Mouse (Mus musculus): ENCODE results near the gene 2010300C02Rik. TPM values are rescaled to one million over a fixed set of nuclear protein-coding genes. Genes with fewer than 3 reads are reported as not detected.

2010300C02Rik gene
- 14.0 and 14.2 TPM in 2 replicates for polyA plus RNA-seq (2015; fragmentation: Nextera tagmentation; extraction: Ambion mirVana)

DNA sequence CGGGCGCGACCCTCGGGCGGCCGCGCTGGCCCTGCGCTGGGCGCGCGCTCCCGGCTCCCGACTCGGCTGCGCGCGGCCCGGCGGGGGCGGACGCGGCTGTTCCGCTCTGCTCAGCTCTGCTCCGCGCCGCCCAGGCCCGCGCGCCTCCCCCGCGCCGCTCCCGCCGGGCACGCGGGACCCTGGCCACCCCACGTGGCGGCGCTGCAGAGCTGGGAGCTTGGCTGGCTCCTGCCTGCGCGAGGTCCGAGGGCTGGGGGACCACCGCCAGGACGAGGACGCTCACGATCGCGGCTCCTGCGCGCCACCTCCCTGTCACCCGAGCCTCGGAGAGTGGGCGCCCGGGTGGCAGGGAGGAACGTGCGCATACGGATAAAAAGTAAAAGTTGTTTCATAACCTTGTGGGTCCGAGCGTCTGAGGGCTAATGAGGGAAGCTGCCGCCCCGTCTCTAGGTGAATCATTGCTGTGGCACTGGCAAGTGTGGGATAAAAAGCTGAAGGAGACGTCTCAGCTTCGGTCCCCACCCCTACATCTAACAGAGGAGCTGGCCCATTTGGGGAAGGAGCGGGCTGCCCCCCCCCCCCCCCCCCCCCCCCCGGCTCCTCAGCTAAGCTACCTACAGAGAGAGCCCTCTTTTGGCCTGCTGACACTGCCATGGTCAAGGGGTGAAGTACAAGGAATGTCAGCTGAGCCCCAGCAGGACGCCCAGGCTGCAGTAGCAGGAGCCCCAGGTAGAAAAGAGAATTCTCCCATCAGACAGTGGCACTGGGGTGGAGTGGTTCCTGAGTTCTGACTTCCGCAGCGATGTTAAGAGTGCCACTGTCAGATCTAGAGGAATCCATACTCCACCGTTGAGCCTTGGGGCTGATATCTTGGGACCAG lies at the start of gene 2010300C02Rik:
2010300C02Rik (minus strand) TSS at position 325 of the 880 bp plus-strand sequence.
- WGBS, result under 1% methylated on average over 38 of the region's 69 CpGs
- peak; percentile 91 for ATAC-seq
- Histone ChIP-seq H3K27me3 (replicated peaks) (peaks cover 4% of the 10 kb centered on the region), H3K4me2 (replicated peaks) (peak within 1 kb of the TSS; percentile 98), H3K27ac (peak within 1 kb of the TSS; percentile 48; the same call in 1 of the 2 replicates), H3K36me3 (no peaks in the 10 kb centered on the region), H3K9me3 (no peaks in the 10 kb centered on the region), H3K9ac (peak within 1 kb of the TSS; percentile 60), H3K4me3 (replicated peaks) (peak within 1 kb of the TSS; percentile 61), H3K4me1 (replicated peaks) (peaks cover 4% of the 10 kb centered on the region; the same call in 1 of the 2 replicates)

DNA sequence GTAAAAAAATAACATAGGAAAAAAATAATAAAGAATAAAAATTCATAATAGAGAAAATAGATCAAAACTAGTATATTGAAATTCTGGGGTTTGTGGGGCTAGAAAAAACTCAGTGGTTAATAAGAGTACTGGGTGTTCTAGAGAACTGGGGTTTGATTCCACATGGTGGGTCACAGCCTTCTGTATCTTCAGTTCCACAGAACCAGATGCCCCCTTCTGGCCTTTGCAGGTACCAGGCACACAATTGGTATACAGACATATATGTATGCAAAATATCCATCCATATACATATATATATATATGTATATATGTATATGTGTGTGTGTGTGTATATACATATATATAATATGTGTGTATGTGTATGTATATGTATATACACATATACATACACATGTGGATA lies 39.5 kb upstream of the 2010300C02Rik start:
- no peaks in the 10 kb centered on the region for H3K4me1 ChIP-seq (replicated peaks)
- no peak overlapping the region for H3K4me3 ChIP-seq (replicated peaks)
- no peaks in the 10 kb centered on the region for H3K27me3 ChIP-seq (replicated peaks)
- H3K9ac ChIP-seq, result no peak overlapping the region
- H3K36me3 ChIP-seq, result no peaks in the 10 kb centered on the region
- ATAC-seq, result no peak
- no peak overlapping the region for H3K4me2 ChIP-seq (replicated peaks)
- H3K27ac ChIP-seq, result no peak overlapping the region
- H3K9me3 ChIP-seq, result no peaks in the 10 kb centered on the region

DNA sequence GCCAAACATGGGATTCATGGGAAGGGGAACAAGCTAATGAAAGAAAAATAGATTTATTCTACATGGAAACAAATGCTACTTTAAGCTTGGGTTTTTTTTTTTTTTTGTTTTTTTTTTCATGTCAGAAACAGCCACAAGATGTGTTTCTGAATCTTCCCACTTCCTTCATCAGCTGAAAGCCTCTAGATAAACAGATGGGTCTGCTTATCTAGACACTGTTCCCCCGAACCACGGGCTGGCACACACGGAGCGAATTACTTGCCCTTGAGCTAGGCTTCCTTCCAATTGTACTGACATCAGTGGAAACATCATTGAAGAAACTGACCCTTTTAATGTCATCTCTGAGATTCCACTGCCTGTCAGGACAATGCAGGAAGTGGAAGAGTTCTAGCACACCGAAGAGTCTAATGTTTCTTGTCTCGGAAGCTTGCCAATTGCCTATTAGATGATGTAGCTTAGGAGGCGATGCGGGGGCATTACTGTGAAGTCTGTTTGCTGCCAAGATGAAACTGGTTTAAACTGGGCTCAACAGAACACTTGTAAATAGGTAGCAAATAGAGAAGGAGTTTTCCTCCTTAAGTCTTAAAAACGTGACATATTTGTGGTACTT lies 24.9 kb upstream of the 2010300C02Rik start:
- 78% methylated on average over 9 of the region's 9 CpGs for WGBS
- no peak overlapping the region for H3K4me2 ChIP-seq (replicated peaks)
- ATAC-seq, result no peak

DNA sequence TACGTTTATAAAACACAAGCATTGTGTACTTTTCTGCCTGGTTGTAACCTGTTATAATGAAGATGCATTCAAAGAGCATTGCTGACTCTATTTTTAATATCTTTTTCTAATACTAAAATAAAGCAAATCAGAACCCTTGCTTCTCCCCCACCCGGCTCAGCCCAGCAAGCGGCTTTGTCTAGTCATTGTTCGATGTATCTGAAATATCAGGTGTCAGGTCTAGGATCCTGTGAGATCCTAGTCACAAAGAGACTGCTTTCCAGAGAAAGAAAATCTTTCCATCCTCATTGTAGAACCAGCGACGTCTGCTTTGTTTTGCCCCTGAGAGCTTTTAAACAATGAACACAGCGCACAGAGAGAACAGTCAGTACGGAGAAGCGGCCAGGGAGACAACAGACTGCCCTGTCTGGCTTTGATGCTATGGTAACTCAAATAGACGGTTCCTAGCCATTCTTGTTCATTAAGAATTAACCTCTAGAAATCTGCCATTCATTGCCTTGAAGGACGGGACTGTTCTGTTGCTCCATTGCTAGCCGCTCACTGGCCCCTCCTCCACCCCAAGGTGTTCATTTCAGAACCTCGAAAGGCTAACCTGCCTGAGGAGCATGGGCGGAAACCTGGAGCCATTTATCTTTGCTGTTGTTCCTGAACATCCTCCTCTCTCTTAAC lies 22.9 kb upstream of the 2010300C02Rik start:
- H3K4me1 ChIP-seq (replicated peaks), result no peaks in the 10 kb centered on the region
- no peaks in the 10 kb centered on the region for H3K9me3 ChIP-seq
- no peak for ATAC-seq
- H3K4me2 ChIP-seq (replicated peaks), result no peak overlapping the region
- H3K4me3 ChIP-seq (replicated peaks), result no peak overlapping the region
- H3K27me3 ChIP-seq (replicated peaks), result no peaks in the 10 kb centered on the region
- WGBS, result 58% methylated on average over 14 of the region's 14 CpGs
- no peak overlapping the region for H3K9ac ChIP-seq
- no peak overlapping the region for H3K27ac ChIP-seq
- no peaks in the 10 kb centered on the region for H3K36me3 ChIP-seq

More for the DNA sequence above, 24.9 kb upstream of the 2010300C02Rik start:
- no peaks in the 10 kb centered on the region for H3K4me1 ChIP-seq (replicated peaks)
- H3K9ac ChIP-seq, result no peak overlapping the region
- no peak overlapping the region for H3K27ac ChIP-seq
- H3K27me3 ChIP-seq (replicated peaks), result no peaks in the 10 kb centered on the region
- no peaks in the 10 kb centered on the region for H3K36me3 ChIP-seq
- H3K9me3 ChIP-seq, result no peaks in the 10 kb centered on the region
- H3K4me3 ChIP-seq (replicated peaks), result no peak overlapping the region

DNA sequence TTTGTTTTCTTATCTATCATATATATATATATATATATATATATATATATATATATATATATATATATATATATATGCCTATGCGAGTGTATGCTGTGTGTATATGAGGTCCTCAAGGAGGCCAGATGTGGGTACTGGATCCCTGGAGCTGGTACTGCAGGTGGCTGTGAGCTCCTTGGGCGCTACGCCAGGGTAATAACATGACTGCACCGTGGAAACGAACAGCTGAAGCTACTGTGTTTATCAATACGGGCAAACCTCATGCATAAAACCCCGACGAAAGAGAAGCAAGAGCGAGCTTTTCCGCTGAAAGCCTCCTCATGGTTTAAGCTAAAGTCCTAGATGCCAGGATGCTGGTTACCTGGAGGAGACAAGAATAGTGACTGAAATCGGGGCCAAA lies 22.2 kb upstream of the 2010300C02Rik start:
- Histone ChIP-seq H3K4me1 (replicated peaks) (no peaks in the 10 kb centered on the region), H3K27ac (no peak overlapping the region), H3K9me3 (no peaks in the 10 kb centered on the region), H3K9ac (no peak overlapping the region), H3K36me3 (no peaks in the 10 kb centered on the region), H3K4me3 (replicated peaks) (no peak overlapping the region), H3K4me2 (replicated peaks) (no peak overlapping the region), H3K27me3 (replicated peaks) (no peaks in the 10 kb centered on the region)
- 67% methylated on average over 11 of the region's 11 CpGs for WGBS
- ATAC-seq, result no peak

DNA sequence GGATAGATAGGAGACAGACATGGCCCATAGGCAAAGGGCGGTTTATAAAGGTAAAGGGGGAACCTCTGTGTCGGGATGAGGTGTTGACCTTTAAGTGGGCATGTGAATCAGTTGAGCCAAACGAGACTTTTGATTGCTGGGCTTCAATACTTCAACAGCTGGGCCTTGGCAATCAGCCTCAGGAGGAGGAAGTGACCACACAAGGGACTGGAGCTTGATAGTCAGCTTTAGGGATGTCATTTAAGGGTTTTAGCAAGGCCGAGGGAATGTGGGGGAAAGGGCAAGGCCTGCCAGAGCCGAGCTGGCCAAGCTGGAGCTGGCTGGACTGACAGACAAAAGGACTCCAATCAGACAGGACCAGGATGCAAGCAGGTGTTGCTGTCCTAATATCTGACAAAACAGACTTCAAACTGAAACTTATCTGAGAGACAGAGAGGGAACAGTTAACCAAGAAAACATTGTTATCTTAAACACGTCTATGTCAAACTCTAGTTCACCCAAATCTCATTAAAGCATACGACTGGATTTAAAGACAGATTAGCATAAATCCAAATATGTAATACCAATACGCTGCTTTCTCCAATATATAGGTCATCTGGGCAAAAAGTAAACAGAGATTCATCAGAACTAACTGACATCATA lies 20.4 kb upstream of the 2010300C02Rik start:
- H3K27ac ChIP-seq, result no peak overlapping the region
- H3K4me1 ChIP-seq (replicated peaks), result no peaks in the 10 kb centered on the region
- no peaks in the 10 kb centered on the region for H3K27me3 ChIP-seq (replicated peaks)
- H3K4me3 ChIP-seq (replicated peaks), result no peak overlapping the region
- H3K9me3 ChIP-seq, result no peaks in the 10 kb centered on the region
- no peak for ATAC-seq
- no peaks in the 10 kb centered on the region for H3K36me3 ChIP-seq
- H3K9ac ChIP-seq, result no peak overlapping the region
- no peak overlapping the region for H3K4me2 ChIP-seq (replicated peaks)
- 60% methylated on average over 8 of the region's 8 CpGs for WGBS

DNA sequence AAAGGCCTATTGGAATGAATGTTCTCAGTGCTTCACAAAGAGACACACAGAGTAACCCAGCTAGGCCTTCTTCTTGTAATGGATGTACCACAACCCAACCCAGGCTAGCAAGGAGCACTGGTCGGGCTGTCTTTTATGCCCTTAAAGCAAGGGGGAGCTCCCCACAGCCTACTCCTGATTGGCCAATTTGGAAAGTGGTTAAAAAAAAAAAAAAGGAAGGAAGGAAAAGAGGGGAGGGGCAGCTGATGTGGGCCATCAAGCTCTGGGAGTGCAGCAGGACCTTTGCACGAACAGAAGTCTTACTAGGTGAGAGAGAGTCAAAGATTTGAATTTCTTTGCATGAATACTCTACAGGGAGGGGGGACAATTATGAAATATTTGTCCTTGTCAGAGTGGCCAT lies 19.0 kb upstream of the 2010300C02Rik start:
- H3K4me3 ChIP-seq (replicated peaks), result no peak overlapping the region
- WGBS, result 59% methylated on average over 2 of the region's 2 CpGs
- H3K36me3 ChIP-seq, result no peaks in the 10 kb centered on the region
- no peak overlapping the region for H3K27ac ChIP-seq
- no peaks in the 10 kb centered on the region for H3K4me1 ChIP-seq (replicated peaks)
- no peak overlapping the region for H3K4me2 ChIP-seq (replicated peaks)
- no peak overlapping the region for H3K9ac ChIP-seq
- H3K27me3 ChIP-seq (replicated peaks), result no peaks in the 10 kb centered on the region
- H3K9me3 ChIP-seq, result no peaks in the 10 kb centered on the region
- ATAC-seq, result no peak

DNA sequence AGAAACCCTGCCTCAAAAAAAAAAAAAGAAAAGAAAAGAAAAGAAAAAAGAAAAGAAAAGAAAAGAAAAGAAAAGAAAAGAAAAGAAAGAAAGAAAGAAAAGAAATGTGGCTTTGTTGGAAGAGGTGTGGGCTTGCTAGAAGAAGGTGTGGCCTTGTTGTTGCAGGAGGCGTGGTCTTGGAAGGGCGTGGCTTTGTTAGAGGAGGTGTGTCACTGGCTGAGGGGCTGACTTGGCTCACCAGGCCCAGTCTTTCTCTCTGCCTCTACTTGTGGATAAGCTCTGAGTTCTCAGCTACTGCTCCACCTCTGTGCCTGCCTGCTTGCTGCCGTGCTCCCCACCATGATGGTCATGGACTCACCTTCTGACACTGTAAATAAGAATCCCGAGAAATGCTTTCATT lies 17.2 kb upstream of the 2010300C02Rik start:
- no peak overlapping the region for H3K9ac ChIP-seq
- H3K27ac ChIP-seq, result no peak overlapping the region
- WGBS, result 77% methylated on average over 4 of the region's 4 CpGs
- H3K9me3 ChIP-seq, result no peaks in the 10 kb centered on the region
- H3K36me3 ChIP-seq, result no peaks in the 10 kb centered on the region
- no peak overlapping the region for H3K4me3 ChIP-seq (replicated peaks)
- no peaks in the 10 kb centered on the region for H3K4me1 ChIP-seq (replicated peaks)
- H3K4me2 ChIP-seq (replicated peaks), result no peak overlapping the region
- ATAC-seq, result no peak; the same call in 1 of the 2 replicates
- H3K27me3 ChIP-seq (replicated peaks), result no peaks in the 10 kb centered on the region

DNA sequence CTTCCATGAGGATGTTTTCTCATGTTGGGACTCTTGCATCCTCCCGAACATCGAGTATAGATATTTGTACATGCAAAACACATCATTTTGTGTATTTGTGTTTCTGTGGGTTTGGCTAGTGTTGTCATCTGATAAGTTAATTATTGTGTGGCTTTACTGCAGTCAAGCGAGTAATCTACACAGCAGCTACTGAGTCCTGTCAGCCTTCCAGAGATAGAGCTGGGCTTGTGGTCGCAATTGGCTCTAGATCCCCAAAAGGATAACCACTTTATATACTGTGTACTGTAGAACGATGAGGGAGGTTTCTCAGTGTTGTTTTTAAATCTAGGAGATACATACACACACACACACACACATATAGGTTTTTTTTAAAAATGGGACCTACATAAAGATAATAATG lies 16.0 kb upstream of the 2010300C02Rik start:
- Histone ChIP-seq H3K4me3 (replicated peaks) (no peak overlapping the region), H3K9ac (no peak overlapping the region), H3K9me3 (no peaks in the 10 kb centered on the region), H3K27ac (no peak overlapping the region), H3K4me1 (replicated peaks) (no peaks in the 10 kb centered on the region), H3K27me3 (replicated peaks) (no peaks in the 10 kb centered on the region), H3K36me3 (no peaks in the 10 kb centered on the region), H3K4me2 (replicated peaks) (no peak overlapping the region)
- ATAC-seq, result no peak
- 88% methylated on average over 5 of the region's 5 CpGs for WGBS

DNA sequence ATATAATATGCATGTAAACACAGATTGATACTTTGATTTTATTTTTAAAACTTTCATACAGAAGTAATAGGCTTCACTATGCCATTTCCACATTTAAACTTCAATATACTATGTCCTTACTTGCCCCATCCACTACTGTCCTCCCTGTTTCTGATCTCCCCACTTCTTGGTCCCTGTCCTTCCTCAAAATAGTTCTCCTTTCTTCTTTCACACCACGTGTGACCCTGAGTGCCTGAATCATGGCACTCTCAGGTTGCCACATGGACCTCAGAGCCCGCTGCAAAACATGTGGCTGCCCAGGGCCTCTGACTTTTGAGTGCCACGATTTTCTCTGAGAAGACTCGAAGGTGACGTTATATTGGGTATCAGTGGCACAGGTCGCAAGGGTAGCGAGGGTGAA lies 15.0 kb upstream of the 2010300C02Rik start:
- no peak overlapping the region for H3K4me2 ChIP-seq (replicated peaks)
- ATAC-seq, result no peak
- WGBS, result 61% methylated on average over 7 of the region's 7 CpGs
- no peak overlapping the region for H3K4me3 ChIP-seq (replicated peaks)
- no peak overlapping the region for H3K9ac ChIP-seq
- no peaks in the 10 kb centered on the region for H3K27me3 ChIP-seq (replicated peaks)
- H3K4me1 ChIP-seq (replicated peaks), result no peaks in the 10 kb centered on the region
- no peaks in the 10 kb centered on the region for H3K9me3 ChIP-seq
- no peak overlapping the region for H3K27ac ChIP-seq
- H3K36me3 ChIP-seq, result no peaks in the 10 kb centered on the region

DNA sequence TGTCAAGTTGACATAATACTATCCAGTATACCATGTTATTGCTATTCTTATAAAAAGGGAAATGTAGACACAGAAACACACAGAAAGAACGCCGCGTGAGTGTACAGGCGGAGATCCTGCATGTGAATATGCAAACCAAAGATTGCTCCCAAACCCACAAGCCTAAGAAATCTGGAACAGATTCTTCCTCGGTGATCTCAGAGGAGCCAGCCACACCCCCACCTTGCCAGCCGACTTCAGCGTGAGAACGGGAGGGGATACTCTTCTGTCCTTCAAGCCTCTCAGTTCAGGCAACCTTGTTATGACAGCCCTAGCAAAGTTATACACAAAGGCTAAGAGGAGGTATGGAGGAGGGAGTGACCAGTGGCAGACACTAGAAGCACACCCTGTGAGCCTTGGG lies 9.5 kb upstream of the 2010300C02Rik start:
- no peak overlapping the region for H3K9ac ChIP-seq
- no peaks in the 10 kb centered on the region for H3K9me3 ChIP-seq
- H3K4me2 ChIP-seq (replicated peaks), result no peak overlapping the region
- H3K27me3 ChIP-seq (replicated peaks), result no peaks in the 10 kb centered on the region
- H3K4me1 ChIP-seq (replicated peaks), result no peaks in the 10 kb centered on the region
- no peaks in the 10 kb centered on the region for H3K36me3 ChIP-seq
- no peak overlapping the region for H3K4me3 ChIP-seq (replicated peaks)
- no peak for ATAC-seq
- 79% methylated on average over 8 of the region's 8 CpGs for WGBS
- H3K27ac ChIP-seq, result no peak overlapping the region

DNA sequence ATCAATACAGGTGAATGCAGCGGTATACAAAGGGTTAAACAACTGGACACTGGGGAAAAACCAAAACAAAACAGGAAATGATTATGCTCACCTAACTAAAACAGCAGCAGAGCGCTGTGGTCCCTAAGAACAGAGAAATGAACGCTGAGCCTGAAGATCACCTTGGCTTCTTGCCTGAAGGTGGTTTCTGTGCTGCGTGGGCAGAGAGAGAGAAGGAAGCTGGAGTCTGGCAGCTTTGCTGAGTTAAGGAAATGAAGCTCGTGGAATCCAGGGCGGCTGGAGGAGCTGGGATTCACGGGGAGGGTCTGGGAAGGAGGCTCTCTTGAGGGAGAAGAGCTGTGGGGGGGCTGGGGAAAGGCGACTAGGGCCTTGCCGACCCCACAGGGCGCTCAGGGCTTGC lies 8.2 kb upstream of the 2010300C02Rik start:
- Histone ChIP-seq H3K9ac (no peak overlapping the region), H3K4me3 (replicated peaks) (no peak overlapping the region), H3K9me3 (no peaks in the 10 kb centered on the region), H3K4me2 (replicated peaks) (no peak overlapping the region), H3K27ac (no peak overlapping the region), H3K36me3 (no peaks in the 10 kb centered on the region), H3K4me1 (replicated peaks) (no peaks in the 10 kb centered on the region), H3K27me3 (replicated peaks) (no peaks in the 10 kb centered on the region)
- ATAC-seq, result no peak
- 57% methylated on average over 10 of the region's 10 CpGs for WGBS
